Mouse (Mus musculus) heart, postnatal 4 days (tissue): ENCODE measurements around the gene Pdgfc. TPM values are rescaled to one million over a fixed set of nuclear protein-coding genes. Genes with fewer than 3 reads are reported as not detected.

Experiments
- total RNA-seq, 2 experiments: library from RNA; stranded (reverse); gene quantifications; 2 replicates each; pipeline ENCODE4 v1.2.3; 2021

Pdgfc gene
- total RNA-seq, 2 experiments from 2014 or later: 3.9 to 4.5 TPM

Other genes starting within 250 kb of the Pdgfc start
- gene Gria2, start 233.6 kb upstream of the Pdgfc start, total RNA-seq: under 1 TPM; 0.09 to 0.17 TPM
- 1 to 10 TPM in 1 of 2 experiments, under 1 TPM in 1; 0.62 to 1.5 TPM for gene Glrb, start 122.8 kb upstream of the Pdgfc start, total RNA-seq